Mouse (Mus musculus): Measurements from ENCODE around the gene Mcm10.

- TF ChIP-seq CTCF (IDR thresholded peaks at IDR 0.05; ENCODE audit: extremely low read depth, insufficient read depth, insufficient read length, insufficient replicate concordance) (no peak), POLR2A (IDR thresholded peaks at IDR 0.05; ENCODE audit: low read depth, low read length) (no peak)
Measured at GRCm38 (mm10) chr2:4983987-4984386, 28.6 kb downstream of the Mcm10 start.

All from spleen, adult 2 months (tissue).